Mouse (Mus musculus): ENCODE results near the gene Ccdc97. TPM values are rescaled to one million over a fixed set of nuclear protein-coding genes. Genes with fewer than 3 reads are reported as not detected.

Ccdc97 gene
- polyA plus RNA-seq, 1 experiment from 2014 or later = 33.7 TPM

DNA sequence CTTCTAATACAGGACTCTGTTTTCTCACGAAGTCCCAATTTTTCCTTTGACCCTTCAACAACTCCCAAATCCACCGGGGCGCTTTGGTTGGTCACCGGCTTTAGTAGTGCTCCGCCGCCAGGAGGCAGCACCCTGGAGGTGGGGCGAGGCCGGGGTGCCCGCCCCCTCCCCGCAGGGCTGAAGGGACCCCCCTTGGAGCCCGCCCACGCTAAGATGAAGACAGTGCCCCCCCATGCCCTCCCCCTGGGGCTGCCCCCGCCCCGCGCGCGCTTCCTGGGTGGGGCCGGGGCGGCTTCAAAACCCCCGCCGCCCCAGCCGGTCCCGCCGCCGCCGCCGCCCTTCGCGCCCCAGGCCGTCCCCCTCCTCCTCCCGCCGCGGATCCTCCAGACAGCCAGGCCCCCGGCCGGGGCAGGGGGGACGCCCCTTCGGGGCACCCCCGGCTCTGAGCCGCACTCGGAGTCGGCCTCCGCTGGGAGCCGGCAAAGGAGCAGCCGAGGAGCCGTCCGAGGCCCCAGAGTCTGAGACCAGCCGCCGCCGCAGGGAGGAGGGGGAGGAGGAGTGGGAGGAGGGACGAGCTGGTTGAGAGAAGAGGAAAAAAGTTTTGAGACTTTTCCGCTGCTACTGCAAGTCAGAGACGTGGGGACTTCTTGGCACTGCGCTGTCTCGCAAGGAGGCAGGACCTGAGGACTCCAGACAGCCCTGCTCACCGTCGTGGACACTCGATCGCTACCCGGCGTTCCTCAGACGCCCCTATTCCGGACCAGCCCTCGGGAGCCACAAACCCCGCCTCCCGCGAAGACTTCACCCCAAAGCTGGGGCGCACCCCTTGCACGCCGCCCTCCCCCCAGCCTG lies 32.0 kb downstream of the Ccdc97 start, which contains the start of gene Tgfb1:
Tgfb1 (plus strand) TSS at position 323 of the 852 bp plus-strand sequence.
- Histone ChIP-seq H3K9me3 (ENCODE audit: control insufficient read depth, low read length) (no peaks in the 10 kb centered on the region), H3K9ac (replicated peaks; ENCODE audit: low read depth, low read length) (peak within 1 kb of the TSS; percentile 49), H3K4me1 (replicated peaks; ENCODE audit: control insufficient read depth, insufficient read depth, low read length) (peaks cover 34% of the 10 kb centered on the region), H3K4me2 (ENCODE audit: low read length) (peak within 1 kb of the TSS; percentile 63), H3K4me3 (replicated peaks; ENCODE audit: low read length) (peak within 1 kb of the TSS; percentile 43), H3K27ac (ENCODE audit: low read length) (no peak within 1 kb of the TSS), H3K27me3 (replicated peaks; ENCODE audit: control insufficient read depth, insufficient read depth, low read length) (peaks cover 53% of the 10 kb centered on the region), H3K36me3 (ENCODE audit: control insufficient read depth, insufficient read depth) (no peaks in the 10 kb centered on the region)
- under 1% methylated on average over 51 of the region's 69 CpGs for WGBS
- peak; percentile 26; the same call in 1 of the 2 replicates for ATAC-seq

DNA sequence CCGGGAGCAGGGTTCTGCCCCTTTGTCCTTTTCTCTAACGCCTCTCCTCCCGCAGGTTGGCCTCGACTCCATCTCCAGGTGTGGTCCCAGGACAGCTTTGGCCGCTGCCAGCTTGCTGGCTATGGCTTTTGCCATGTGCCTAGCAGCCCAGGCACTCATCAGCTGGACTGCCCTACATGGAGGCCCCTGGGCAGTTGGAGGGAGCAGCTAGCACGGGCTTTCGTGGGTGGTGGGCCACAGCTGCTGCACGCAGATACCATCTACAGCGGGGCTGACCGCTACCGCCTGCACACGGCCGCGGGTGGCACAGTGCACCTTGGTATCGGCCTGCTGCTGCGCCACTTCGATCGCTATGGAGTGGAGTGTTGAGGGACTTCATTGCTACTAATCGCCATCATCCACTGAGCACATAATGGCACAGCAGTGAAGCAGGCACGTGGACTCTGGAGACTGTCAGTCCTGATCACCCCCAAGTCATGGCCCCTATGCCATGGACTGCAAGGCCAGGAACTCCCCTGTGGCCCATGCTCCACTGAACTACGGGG lies 32.9 kb downstream of the Ccdc97 start:
- Histone ChIP-seq H3K4me2 (ENCODE audit: low read length) (no peak overlapping the region), H3K27ac (ENCODE audit: low read length) (no peak overlapping the region), H3K9ac (replicated peaks; ENCODE audit: low read depth, low read length) (no peak overlapping the region), H3K9me3 (ENCODE audit: control insufficient read depth, low read length) (no peaks in the 10 kb centered on the region), H3K36me3 (ENCODE audit: control insufficient read depth, insufficient read depth) (no peaks in the 10 kb centered on the region), H3K4me3 (replicated peaks; ENCODE audit: low read length) (no peak overlapping the region), H3K4me1 (replicated peaks; ENCODE audit: control insufficient read depth, insufficient read depth, low read length) (peaks cover 34% of the 10 kb centered on the region), H3K27me3 (replicated peaks; ENCODE audit: control insufficient read depth, insufficient read depth, low read length) (peaks cover 48% of the 10 kb centered on the region)
- WGBS = 75% methylated on average over 21 of the region's 21 CpGs
- no peak for ATAC-seq

GRCm38 (mm10) chr7:25684659-25685058 lies 34.2 kb downstream of the Ccdc97 start:
- Histone ChIP-seq H3K27me3 (replicated peaks; ENCODE audit: control insufficient read depth, insufficient read depth, low read length) (peaks cover 35% of the 10 kb centered on the region), H3K27ac (ENCODE audit: low read length) (no peak overlapping the region), H3K4me3 (replicated peaks; ENCODE audit: low read length) (no peak overlapping the region), H3K36me3 (ENCODE audit: control insufficient read depth, insufficient read depth) (no peaks in the 10 kb centered on the region), H3K4me2 (ENCODE audit: low read length) (no peak overlapping the region), H3K9me3 (ENCODE audit: control insufficient read depth, low read length) (no peaks in the 10 kb centered on the region), H3K9ac (replicated peaks; ENCODE audit: low read depth, low read length) (no peak overlapping the region), H3K4me1 (replicated peaks; ENCODE audit: control insufficient read depth, insufficient read depth, low read length) (peaks cover 39% of the 10 kb centered on the region)
- 83% methylated on average over 6 of the region's 6 CpGs for WGBS
- no peak for ATAC-seq

DNA sequence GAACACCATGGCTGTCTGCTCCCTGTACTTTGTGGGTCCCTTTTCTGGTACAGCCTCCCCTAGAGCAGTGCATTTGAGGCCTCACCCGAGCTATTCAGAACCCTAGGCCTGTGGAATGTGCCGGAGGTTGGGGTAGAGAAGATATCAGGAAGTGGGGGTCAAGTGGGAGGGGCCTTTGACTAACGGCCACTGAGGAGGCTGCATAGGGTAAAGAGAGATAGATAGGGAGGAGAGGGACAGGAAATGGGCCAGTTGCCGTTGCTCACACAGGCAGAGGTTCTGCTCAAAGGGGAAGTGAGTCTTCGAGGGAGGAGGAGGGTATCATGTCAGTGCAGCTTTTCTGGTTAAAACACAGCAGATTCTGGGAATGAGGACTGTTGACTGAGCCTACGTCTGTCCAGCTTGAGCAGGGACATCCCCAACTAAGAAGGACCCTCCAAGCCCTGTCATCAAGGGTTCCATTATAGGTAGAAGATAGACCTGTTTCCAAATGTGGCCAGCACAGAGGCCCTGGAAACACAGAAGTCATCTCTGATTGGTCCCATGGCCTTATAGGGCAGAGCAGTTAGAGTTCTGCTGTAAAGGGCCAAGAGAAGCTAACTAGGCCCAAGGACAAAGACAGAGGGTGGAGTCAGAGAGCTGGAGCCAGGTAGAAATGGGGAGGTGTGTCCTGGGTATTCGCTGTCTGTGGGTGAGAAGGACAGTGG lies 35.3 kb downstream of the Ccdc97 start:
- H3K9ac ChIP-seq (replicated peaks; ENCODE audit: low read depth, low read length) = no peak overlapping the region
- peaks cover 30% of the 10 kb centered on the region for H3K27me3 ChIP-seq (replicated peaks; ENCODE audit: control insufficient read depth, insufficient read depth, low read length)
- H3K4me2 ChIP-seq (ENCODE audit: low read length) = no peak overlapping the region
- no peaks in the 10 kb centered on the region for H3K9me3 ChIP-seq (ENCODE audit: control insufficient read depth, low read length)
- H3K27ac ChIP-seq (ENCODE audit: low read length) = no peak overlapping the region
- ATAC-seq = no peak
- no peaks in the 10 kb centered on the region for H3K36me3 ChIP-seq (ENCODE audit: control insufficient read depth, insufficient read depth)
- H3K4me1 ChIP-seq (replicated peaks; ENCODE audit: control insufficient read depth, insufficient read depth, low read length) = peaks cover 29% of the 10 kb centered on the region
- 78% methylated on average over 7 of the region's 7 CpGs for WGBS
- H3K4me3 ChIP-seq (replicated peaks; ENCODE audit: low read length) = no peak overlapping the region

GRCm38 (mm10) chr7:25681341-25682231 lies 37.3 kb downstream of the Ccdc97 start:
- peak overlapping the region; percentile 51 for H3K4me3 ChIP-seq (replicated peaks; ENCODE audit: low read length)
- H3K4me1 ChIP-seq (replicated peaks; ENCODE audit: control insufficient read depth, insufficient read depth, low read length) = peaks cover 13% of the 10 kb centered on the region
- no peak overlapping the region for H3K9ac ChIP-seq (replicated peaks; ENCODE audit: low read depth, low read length)
- H3K27me3 ChIP-seq (replicated peaks; ENCODE audit: control insufficient read depth, insufficient read depth, low read length) = peaks cover 13% of the 10 kb centered on the region
- H3K36me3 ChIP-seq (ENCODE audit: control insufficient read depth, insufficient read depth) = no peaks in the 10 kb centered on the region
- WGBS = 61% methylated on average over 15 of the region's 15 CpGs
- ATAC-seq = no peak
- no peaks in the 10 kb centered on the region for H3K9me3 ChIP-seq (ENCODE audit: control insufficient read depth, low read length)
- no peak overlapping the region; the same call in 1 of the 2 replicates for H3K27ac ChIP-seq (ENCODE audit: low read length)
- H3K4me2 ChIP-seq (ENCODE audit: low read length) = peak overlapping the region; percentile 57

GRCm38 (mm10) chr7:25680514-25681258 lies 38.2 kb downstream of the Ccdc97 start, which contains the start of gene B9d2:
Gene B9d2, plus strand, starts transcription at chr7:25680780.
- Histone ChIP-seq H3K9ac (replicated peaks; ENCODE audit: low read depth, low read length) (peak within 1 kb of the TSS; percentile 60), H3K4me1 (replicated peaks; ENCODE audit: control insufficient read depth, insufficient read depth, low read length) (peaks cover 19% of the 10 kb centered on the region), H3K4me3 (replicated peaks; ENCODE audit: low read length) (peak within 1 kb of the TSS; percentile 51), H3K36me3 (ENCODE audit: control insufficient read depth, insufficient read depth) (no peaks in the 10 kb centered on the region), H3K27me3 (replicated peaks; ENCODE audit: control insufficient read depth, insufficient read depth, low read length) (peaks cover 4% of the 10 kb centered on the region), H3K27ac (ENCODE audit: low read length) (peak within 1 kb of the TSS; percentile 87), H3K9me3 (ENCODE audit: control insufficient read depth, low read length) (no peaks in the 10 kb centered on the region), H3K4me2 (ENCODE audit: low read length) (peak within 1 kb of the TSS; percentile 57)
- WGBS = under 1% methylated on average over 46 of the region's 46 CpGs
- peak; percentile 90 for ATAC-seq

- H3K4me2 ChIP-seq (ENCODE audit: low read length) = peak overlapping the region; percentile 57
- H3K27me3 ChIP-seq (replicated peaks; ENCODE audit: control insufficient read depth, insufficient read depth, low read length) = peaks cover 6% of the 10 kb centered on the region; the same call in 1 of the 2 replicates
- H3K27ac ChIP-seq (ENCODE audit: low read length) = no peak overlapping the region; the same call in 1 of the 2 replicates
- no peaks in the 10 kb centered on the region for H3K36me3 ChIP-seq (ENCODE audit: control insufficient read depth, insufficient read depth)
- H3K9me3 ChIP-seq (ENCODE audit: control insufficient read depth, low read length) = no peaks in the 10 kb centered on the region
- 5% methylated on average over 6 of the region's 6 CpGs for WGBS
- peak overlapping the region; percentile 60; the same call in 1 of the 2 replicates for H3K9ac ChIP-seq (replicated peaks; ENCODE audit: low read depth, low read length)
- H3K4me3 ChIP-seq (replicated peaks; ENCODE audit: low read length) = peak overlapping the region; percentile 51
- ATAC-seq = no peak
- peaks cover 26% of the 10 kb centered on the region for H3K4me1 ChIP-seq (replicated peaks; ENCODE audit: control insufficient read depth, insufficient read depth, low read length)
Observed at GRCm38 (mm10) chr7:25679971-25680370, 38.9 kb downstream of the Ccdc97 start.

- Histone ChIP-seq H3K9me3 (ENCODE audit: control insufficient read depth, low read length) (no peaks in the 10 kb centered on the region), H3K27ac (ENCODE audit: low read length) (peak overlapping the region; percentile 90), H3K4me2 (ENCODE audit: low read length) (no peak overlapping the region), H3K4me3 (replicated peaks; ENCODE audit: low read length) (no peak overlapping the region), H3K9ac (replicated peaks; ENCODE audit: low read depth, low read length) (no peak overlapping the region), H3K27me3 (replicated peaks; ENCODE audit: control insufficient read depth, insufficient read depth, low read length) (peaks cover 22% of the 10 kb centered on the region), H3K36me3 (ENCODE audit: control insufficient read depth, insufficient read depth) (no peaks in the 10 kb centered on the region), H3K4me1 (replicated peaks; ENCODE audit: control insufficient read depth, insufficient read depth, low read length) (peaks cover 30% of the 10 kb centered on the region)
- no peak for ATAC-seq
- 78% methylated on average over 7 of the region's 7 CpGs for WGBS
Observed at GRCm38 (mm10) chr7:25677013-25677412, 41.9 kb downstream of the Ccdc97 start.

All from forebrain, embryonic 16.5 days (tissue).